ENCODE assay signal across 9 mouse cellular contexts in the genomic region with DNA sequence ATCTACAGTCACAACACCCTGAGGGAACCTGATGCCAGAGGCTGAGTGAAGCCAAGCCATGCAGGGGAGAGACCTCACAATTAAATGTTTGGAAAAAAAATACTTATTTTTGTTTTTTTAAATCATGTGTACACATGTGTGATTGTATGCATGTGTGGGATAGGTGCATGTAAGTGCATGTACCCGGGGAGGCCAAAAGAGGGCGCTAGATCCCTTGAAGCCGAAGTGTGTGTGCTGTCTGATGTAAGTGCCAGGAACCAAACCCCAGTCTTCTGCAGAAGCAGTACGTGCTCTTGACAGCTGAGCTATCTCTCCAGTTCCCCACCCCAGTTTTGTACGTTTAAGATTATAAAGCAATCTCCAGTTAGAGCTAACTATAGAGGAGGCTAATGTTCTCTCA.
DNase-seq lines count a peak whose midpoint lies in the region; ATAC-seq and TF ChIP-seq lines count a peak whose summit lies in the region.
"Had no signal": no experiment of that assay in that cellular context is flagged by ENCODE, and none has a peak within 500 bp of the region (broad histone marks: within the 10 kb centered on the region; RNA-seq: fewer than 3 reads in every experiment).

No protein-coding gene starts in this region.

- no peaks in the 10 kb centered on the region for H3K9me3 ChIP-seq in kidney, postnatal 0 days (replicated peaks; ENCODE audit: low read length)
- no peaks in the 10 kb centered on the region for H3K9me3 ChIP-seq in midbrain, postnatal 0 days (ENCODE audit: low read length)
- H3K9me3 ChIP-seq in midbrain, embryonic 11.5 days (ENCODE audit: control insufficient read depth, low read length) = peaks cover 2% of the 10 kb centered on the region; the same call in 1 of the 2 replicates
- no peaks in the 10 kb centered on the region for H3K9me3 ChIP-seq in limb, embryonic 14.5 days (ENCODE audit: control insufficient read depth, low read length)

- ATAC-seq in kidney, postnatal 0 days (replicated peaks; ENCODE audit: low FRiP score, low read depth) = no peak
- no peak for ATAC-seq in midbrain, postnatal 0 days (ENCODE audit: low FRiP score)
- no peak for ATAC-seq in midbrain, embryonic 11.5 days (ENCODE audit: low FRiP score)
- ATAC-seq in limb, embryonic 14.5 days (ENCODE audit: low FRiP score, low read depth) = no peak
- ATAC-seq: inflammation-experienced regulatory T-cells, adult 6 months had no signal

- no peaks in the 10 kb centered on the region for H3K27me3 ChIP-seq in kidney, postnatal 0 days (ENCODE audit: insufficient read depth, low read length)
- H3K27me3 ChIP-seq in midbrain, postnatal 0 days (ENCODE audit: insufficient read depth, low read length) = no peaks in the 10 kb centered on the region
- no peaks in the 10 kb centered on the region for H3K27me3 ChIP-seq in midbrain, embryonic 11.5 days (ENCODE audit: control insufficient read depth, insufficient read depth, low read length)
- no peaks in the 10 kb centered on the region for H3K27me3 ChIP-seq in limb, embryonic 14.5 days (ENCODE audit: control insufficient read depth, insufficient read depth, low read length)

- H3K4me3 ChIP-seq in kidney, postnatal 0 days (replicated peaks; ENCODE audit: low read depth, low read length) = no peak overlapping the region
- H3K4me3 ChIP-seq in midbrain, postnatal 0 days (ENCODE audit: low read depth, low read length) = no peak overlapping the region
- no peak overlapping the region for H3K4me3 ChIP-seq in midbrain, embryonic 11.5 days (ENCODE audit: low read depth, low read length)
- no peak overlapping the region for H3K4me3 ChIP-seq in limb, embryonic 14.5 days (replicated peaks; ENCODE audit: low read length)

- peak; percentile 35; the same call in 1 of the 2 replicates for TF ChIP-seq CTCF in kidney, postnatal 0 days (IDR thresholded peaks at IDR 0.05; ENCODE audit: low read depth)
- TF ChIP-seq CTCF in midbrain, postnatal 0 days (IDR thresholded peaks at IDR 0.05) = peak; percentile 49

- DNase-seq in kidney, postnatal 0 days (ENCODE audit: low spot score) = no peak
- DNase-seq in kidney, adult 8-10 months = no peak
- no peak for DNase-seq in midbrain, postnatal 0 days (ENCODE audit: low spot score)
- no peak for DNase-seq in midbrain, embryonic 11.5 days (ENCODE audit: low spot score, missing footprints)
- DNase-seq in R1 (ENCODE audit: low read depth, low spot score) = peak; percentile 12
- no peak for DNase-seq in limb, embryonic 14.5 days (ENCODE audit: low spot score)
- DNase-seq in heart, postnatal 10 days = no peak
- DNase-seq: lung, postnatal 4 days had no signal

- H3K4me1 ChIP-seq in kidney, postnatal 0 days (replicated peaks; ENCODE audit: insufficient read depth, low read length) = no peaks in the 10 kb centered on the region
- H3K4me1 ChIP-seq in midbrain, postnatal 0 days (ENCODE audit: insufficient read depth, low read length) = no peaks in the 10 kb centered on the region
- H3K4me1 ChIP-seq in midbrain, embryonic 11.5 days (ENCODE audit: control insufficient read depth, insufficient read depth, low read length) = no peaks in the 10 kb centered on the region
- peaks cover 15% of the 10 kb centered on the region; the same call in 1 of the 2 replicates for H3K4me1 ChIP-seq in limb, embryonic 14.5 days (ENCODE audit: control insufficient read depth, insufficient read depth, low read length)

- intact Hi-C loops in heart, postnatal 10 days (cut with DNase I) = no loop called here

- H3K4me2 ChIP-seq in kidney, postnatal 0 days (ENCODE audit: low read length) = no peak overlapping the region
- no peak overlapping the region for H3K4me2 ChIP-seq in midbrain, postnatal 0 days (ENCODE audit: low read depth, low read length, poor library complexity, severe bottlenecking)
- H3K4me2 ChIP-seq in midbrain, embryonic 11.5 days = no peak overlapping the region
- H3K4me2 ChIP-seq in limb, embryonic 14.5 days (replicated peaks; ENCODE audit: low read depth, low read length, severe bottlenecking) = no peak overlapping the region

- 93% methylated on average over 5 of the region's 5 CpGs for WGBS in kidney, postnatal 0 days
- 92% methylated on average over 5 of the region's 5 CpGs for WGBS in midbrain, postnatal 0 days
- WGBS in midbrain, embryonic 11.5 days = 89% methylated on average over 5 of the region's 5 CpGs
- WGBS in limb, embryonic 14.5 days = 83% methylated on average over 5 of the region's 5 CpGs

- H3K27ac ChIP-seq in kidney, postnatal 0 days = no peak overlapping the region
- no peak overlapping the region for H3K27ac ChIP-seq in midbrain, postnatal 0 days (ENCODE audit: low read depth, low read length)
- no peak overlapping the region for H3K27ac ChIP-seq in midbrain, embryonic 11.5 days (ENCODE audit: low read depth, low read length)
- peak overlapping the region; percentile 53; the same call in 1 of the 2 replicates for H3K27ac ChIP-seq in limb, embryonic 14.5 days (replicated peaks; ENCODE audit: low read depth, low read length)

- H3K9ac ChIP-seq in kidney, postnatal 0 days (ENCODE audit: low read depth, low read length) = no peak overlapping the region
- H3K9ac ChIP-seq in midbrain, postnatal 0 days (replicated peaks; ENCODE audit: low read length, poor library complexity, severe bottlenecking) = no peak overlapping the region
- no peak overlapping the region for H3K9ac ChIP-seq in midbrain, embryonic 11.5 days (ENCODE audit: low read length)
- H3K9ac ChIP-seq in limb, embryonic 14.5 days (ENCODE audit: low read depth, low read length, severe bottlenecking) = no peak overlapping the region

- no peak for TF ChIP-seq POLR2A in limb, embryonic 14.5 days (IDR thresholded peaks at IDR 0.05; ENCODE audit: borderline replicate concordance, extremely low read depth, insufficient read depth, insufficient read length)

- H3K36me3 ChIP-seq in kidney, postnatal 0 days (ENCODE audit: insufficient read depth, low read length) = no peaks in the 10 kb centered on the region
- no peaks in the 10 kb centered on the region for H3K36me3 ChIP-seq in midbrain, postnatal 0 days (ENCODE audit: insufficient read depth, low read length)
- no peaks in the 10 kb centered on the region for H3K36me3 ChIP-seq in midbrain, embryonic 11.5 days (ENCODE audit: control insufficient read depth, insufficient read depth, low read length)
- H3K36me3 ChIP-seq in limb, embryonic 14.5 days (ENCODE audit: control insufficient read depth, insufficient read depth, low read length) = no peaks in the 10 kb centered on the region
